Mouse (Mus musculus): Measurements from ENCODE around the gene Olfr1317. TPM values are rescaled to one million over a fixed set of nuclear protein-coding genes. Genes with fewer than 3 reads are reported as not detected.

Olfr1317 gene
- total RNA-seq (2014; rRNA removed) (not detected in 2 replicates), polyA plus RNA-seq (2012; rRNA removed) (not detected in 2 replicates)

GRCm38 (mm10) chr2:112140029-112140428 lies at the start of gene Olfr1317:
TSS of gene Olfr1317 (plus strand) at chr2:112140329.
- no peak within 1 kb of the TSS for H3K4me3 ChIP-seq (ENCODE audit: insufficient read depth, low read depth, low read length)
- no peaks in the 10 kb centered on the region for H3K79me2 ChIP-seq (ENCODE audit: control insufficient read depth, insufficient read depth, low read length)
- no peak for TF ChIP-seq POLR2A (IDR thresholded peaks at IDR 0.05; ENCODE audit: extremely low read depth, insufficient read depth, low read length)
- 69% methylated on average over 2 of the region's 2 CpGs for WGBS
- H3K36me3 ChIP-seq (ENCODE audit: control insufficient read depth, insufficient read depth, low read length): no peaks in the 10 kb centered on the region
- H3K9ac ChIP-seq (ENCODE audit: low read depth, low read length): no peak within 1 kb of the TSS
- no peaks in the 10 kb centered on the region for H3K4me1 ChIP-seq (ENCODE audit: control insufficient read depth, insufficient read depth, low read length)
- DNase-seq (ENCODE audit: extremely low read depth, low read depth, low spot score): no peak
- H3K27ac ChIP-seq (replicated peaks; ENCODE audit: insufficient read depth, low read depth, low read length): no peak within 1 kb of the TSS
- H3K27me3 ChIP-seq (ENCODE audit: control insufficient read depth, insufficient read depth, low read length): no peaks in the 10 kb centered on the region

DNA sequence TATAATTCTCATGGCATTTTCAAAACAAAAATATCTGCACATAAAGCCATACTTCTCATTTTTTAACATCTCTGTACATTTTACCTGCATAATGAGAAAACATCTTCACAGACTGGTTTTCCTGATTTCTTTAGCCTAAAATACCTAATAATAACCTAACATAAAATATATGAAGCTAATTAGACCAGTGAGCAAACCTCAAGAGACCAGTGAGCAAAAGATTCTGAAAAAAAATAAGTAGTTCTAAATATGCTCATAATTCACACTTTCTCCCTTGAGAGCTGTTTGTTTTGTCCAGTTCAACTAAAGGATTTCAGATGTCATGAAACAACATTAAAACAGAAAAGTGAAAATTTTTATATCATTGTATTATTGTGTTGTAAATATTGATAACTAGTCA lies 43.4 kb upstream of the Olfr1317 start, which contains the start of gene Olfr1314:
Olfr1314 (minus strand) TSS at position 101 of the 400 bp plus-strand sequence.
- H3K9ac ChIP-seq (ENCODE audit: low read depth, low read length): no peak within 1 kb of the TSS
- H3K79me2 ChIP-seq (ENCODE audit: control insufficient read depth, insufficient read depth, low read length): no peaks in the 10 kb centered on the region
- H3K36me3 ChIP-seq (ENCODE audit: control insufficient read depth, insufficient read depth, low read length): no peaks in the 10 kb centered on the region
- H3K4me1 ChIP-seq (ENCODE audit: control insufficient read depth, insufficient read depth, low read length): no peaks in the 10 kb centered on the region
- no peak within 1 kb of the TSS for H3K4me3 ChIP-seq (ENCODE audit: insufficient read depth, low read depth, low read length)
- no peaks in the 10 kb centered on the region for H3K27me3 ChIP-seq (ENCODE audit: control insufficient read depth, insufficient read depth, low read length)
- DNase-seq (ENCODE audit: extremely low read depth, low read depth, low spot score): no peak
- TF ChIP-seq CTCF (IDR thresholded peaks at IDR 0.05; ENCODE audit: low read depth, low read length) (no peak), POLR2A (IDR thresholded peaks at IDR 0.05; ENCODE audit: extremely low read depth, insufficient read depth, low read length) (no peak)
- no peak within 1 kb of the TSS for H3K27ac ChIP-seq (replicated peaks; ENCODE audit: insufficient read depth, low read depth, low read length)

DNA sequence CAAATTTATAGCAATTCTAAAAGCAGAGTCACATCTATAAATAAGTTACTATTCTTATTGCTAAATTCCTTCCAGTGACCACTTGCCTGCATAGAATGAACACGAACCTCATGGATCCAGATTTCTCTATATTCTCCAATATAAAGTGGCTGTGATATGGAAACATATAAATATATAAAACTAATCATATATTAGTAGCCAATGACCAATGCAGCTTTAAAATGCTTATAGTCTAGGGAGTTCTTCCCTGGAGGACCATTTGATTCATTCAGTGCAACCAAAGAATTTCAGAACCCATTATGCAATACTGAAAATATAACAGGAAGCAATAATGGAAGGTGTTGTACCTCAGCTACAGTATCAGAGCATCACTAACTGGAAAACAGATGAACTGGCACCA lies 24.8 kb upstream of the Olfr1317 start, which contains the start of gene Olfr1315-ps1:
Olfr1315-ps1 (minus strand) TSS at position 101 of the 400 bp plus-strand sequence.
- Histone ChIP-seq H3K27ac (replicated peaks; ENCODE audit: insufficient read depth, low read depth, low read length) (no peak within 1 kb of the TSS), H3K36me3 (ENCODE audit: control insufficient read depth, insufficient read depth, low read length) (no peaks in the 10 kb centered on the region), H3K4me3 (ENCODE audit: insufficient read depth, low read depth, low read length) (no peak within 1 kb of the TSS), H3K79me2 (ENCODE audit: control insufficient read depth, insufficient read depth, low read length) (no peaks in the 10 kb centered on the region), H3K4me1 (ENCODE audit: control insufficient read depth, insufficient read depth, low read length) (no peaks in the 10 kb centered on the region), H3K9ac (ENCODE audit: low read depth, low read length) (no peak within 1 kb of the TSS), H3K27me3 (ENCODE audit: control insufficient read depth, insufficient read depth, low read length) (no peaks in the 10 kb centered on the region)
- DNase-seq (ENCODE audit: extremely low read depth, low read depth, low spot score): no peak
- no peak for TF ChIP-seq CTCF (IDR thresholded peaks at IDR 0.05; ENCODE audit: low read depth, low read length)
- 58% methylated on average over 1 of the region's 1 CpGs for WGBS

DNA sequence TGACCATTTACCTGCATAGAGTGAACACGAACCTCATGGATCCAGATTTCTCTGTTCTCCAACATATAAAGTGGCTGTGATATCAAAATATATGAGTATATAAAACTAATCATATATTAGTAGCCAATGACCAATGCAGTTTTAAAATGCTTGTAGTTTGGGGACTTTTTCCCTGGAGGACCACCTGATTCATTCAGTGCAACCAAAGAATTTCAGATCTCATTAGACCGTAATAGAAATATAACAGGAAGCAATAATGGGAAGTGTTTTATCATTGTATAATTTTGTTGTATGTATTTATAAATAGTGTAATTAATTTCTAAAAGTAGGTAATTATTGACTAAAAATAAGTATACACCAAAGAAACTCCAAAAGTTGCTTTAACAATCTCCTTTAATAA lies 5.3 kb upstream of the Olfr1317 start, which contains the start of gene Olfr1316:
Olfr1316 (minus strand) TSS at position 101 of the 400 bp plus-strand sequence.
- no peaks in the 10 kb centered on the region for H3K4me1 ChIP-seq (ENCODE audit: control insufficient read depth, insufficient read depth, low read length)
- no peak within 1 kb of the TSS for H3K27ac ChIP-seq (replicated peaks; ENCODE audit: insufficient read depth, low read depth, low read length)
- no peak within 1 kb of the TSS for H3K4me3 ChIP-seq (ENCODE audit: insufficient read depth, low read depth, low read length)
- H3K36me3 ChIP-seq (ENCODE audit: control insufficient read depth, insufficient read depth, low read length): no peaks in the 10 kb centered on the region
- TF ChIP-seq CTCF (IDR thresholded peaks at IDR 0.05; ENCODE audit: low read depth, low read length) (no peak), POLR2A (IDR thresholded peaks at IDR 0.05; ENCODE audit: extremely low read depth, insufficient read depth, low read length) (no peak)
- DNase-seq (ENCODE audit: extremely low read depth, low read depth, low spot score): no peak
- no peaks in the 10 kb centered on the region for H3K79me2 ChIP-seq (ENCODE audit: control insufficient read depth, insufficient read depth, low read length)
- no peak within 1 kb of the TSS for H3K9ac ChIP-seq (ENCODE audit: low read depth, low read length)
- 84% methylated on average over 2 of the region's 2 CpGs for WGBS
- H3K27me3 ChIP-seq (ENCODE audit: control insufficient read depth, insufficient read depth, low read length): no peaks in the 10 kb centered on the region

DNA sequence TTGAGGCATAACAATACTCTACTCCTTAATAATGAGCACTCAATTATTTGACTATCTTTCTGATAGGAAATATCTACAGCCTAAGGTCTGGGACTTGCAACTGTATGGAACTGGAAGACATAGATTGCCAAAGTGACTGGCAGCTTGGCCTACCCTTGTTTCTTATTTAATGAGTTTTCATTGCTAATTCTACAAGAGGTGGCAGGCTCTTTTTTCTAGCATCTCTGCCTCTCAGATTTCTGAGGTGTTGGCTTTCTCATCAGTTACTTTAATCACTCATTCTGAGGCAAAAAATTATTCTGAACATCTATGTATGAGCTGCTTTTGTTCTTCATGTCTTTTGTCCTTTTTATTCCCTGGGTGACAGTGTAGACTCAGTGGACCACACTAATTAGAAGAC lies 13.8 kb downstream of the Olfr1317 start, which contains the start of gene Olfr1318:
Olfr1318 (plus strand) TSS at position 301 of the 400 bp plus-strand sequence.
- DNase-seq (ENCODE audit: extremely low read depth, low read depth, low spot score): no peak
- no peaks in the 10 kb centered on the region for H3K36me3 ChIP-seq (ENCODE audit: control insufficient read depth, insufficient read depth, low read length)

More for the DNA sequence above, 13.8 kb downstream of the Olfr1317 start, which contains the start of gene Olfr1318:
- H3K9ac ChIP-seq (ENCODE audit: low read depth, low read length): no peak within 1 kb of the TSS
- H3K27me3 ChIP-seq (ENCODE audit: control insufficient read depth, insufficient read depth, low read length): no peaks in the 10 kb centered on the region
- H3K4me3 ChIP-seq (ENCODE audit: insufficient read depth, low read depth, low read length): no peak within 1 kb of the TSS
- TF ChIP-seq CTCF (IDR thresholded peaks at IDR 0.05; ENCODE audit: low read depth, low read length): no peak
- TF ChIP-seq POLR2A (IDR thresholded peaks at IDR 0.05; ENCODE audit: extremely low read depth, insufficient read depth, low read length): no peak
- no peak within 1 kb of the TSS for H3K27ac ChIP-seq (replicated peaks; ENCODE audit: insufficient read depth, low read depth, low read length)
- H3K4me1 ChIP-seq (ENCODE audit: control insufficient read depth, insufficient read depth, low read length): no peaks in the 10 kb centered on the region
- H3K79me2 ChIP-seq (ENCODE audit: control insufficient read depth, insufficient read depth, low read length): no peaks in the 10 kb centered on the region

Other genes starting within 250 kb of the Olfr1317 start
- gene Olfr1306, start 224.1 kb upstream of the Olfr1317 start, total RNA-seq (2014; rRNA removed): not detected in 2 replicates
- not detected in 2 replicates for gene Olfr1306, start 224.1 kb upstream of the Olfr1317 start, polyA plus RNA-seq (2012; rRNA removed)
- gene Olfr1307, start 190.9 kb upstream of the Olfr1317 start, total RNA-seq (2014; rRNA removed): not detected in 2 replicates
- not detected in 2 replicates for gene Olfr1307, start 190.9 kb upstream of the Olfr1317 start, polyA plus RNA-seq (2012; rRNA removed)
- not detected in 2 replicates for gene Olfr1308, start 175.4 kb upstream of the Olfr1317 start, total RNA-seq (2014; rRNA removed)
- gene Olfr1308, start 175.4 kb upstream of the Olfr1317 start, polyA plus RNA-seq (2012; rRNA removed): not detected in 2 replicates
- not detected in 2 replicates for gene Olfr1309, start 150.0 kb upstream of the Olfr1317 start, total RNA-seq (2014; rRNA removed)
- not detected in 2 replicates for gene Olfr1309, start 150.0 kb upstream of the Olfr1317 start, polyA plus RNA-seq (2012; rRNA removed)
- gene Olfr1310, start 127.6 kb upstream of the Olfr1317 start, total RNA-seq (2014; rRNA removed): not detected in 2 replicates
- gene Olfr1310, start 127.6 kb upstream of the Olfr1317 start, polyA plus RNA-seq (2012; rRNA removed): not detected in 2 replicates
- not detected in 2 replicates for gene Olfr1311, start 115.9 kb upstream of the Olfr1317 start, total RNA-seq (2014; rRNA removed)
- gene Olfr1311, start 115.9 kb upstream of the Olfr1317 start, polyA plus RNA-seq (2012; rRNA removed): not detected in 2 replicates
- not detected in 2 replicates for gene Olfr1312, start 90.1 kb upstream of the Olfr1317 start, total RNA-seq (2014; rRNA removed)
- not detected in 2 replicates for gene Olfr1312, start 90.1 kb upstream of the Olfr1317 start, polyA plus RNA-seq (2012; rRNA removed)
- not detected in 2 replicates for gene Olfr1313, start 62.5 kb upstream of the Olfr1317 start, total RNA-seq (2014; rRNA removed)
- not detected in 2 replicates for gene Olfr1313, start 62.5 kb upstream of the Olfr1317 start, polyA plus RNA-seq (2012; rRNA removed)
- gene Olfr1314, start 43.5 kb upstream of the Olfr1317 start, total RNA-seq (2014; rRNA removed): not detected in 2 replicates
- not detected in 2 replicates for gene Olfr1314, start 43.5 kb upstream of the Olfr1317 start, polyA plus RNA-seq (2012; rRNA removed)
- gene Olfr1315-ps1, start 24.9 kb upstream of the Olfr1317 start, total RNA-seq (2014; rRNA removed): not detected in 2 replicates
- not detected in 2 replicates for gene Olfr1315-ps1, start 24.9 kb upstream of the Olfr1317 start, polyA plus RNA-seq (2012; rRNA removed)
- not detected in 2 replicates for gene Olfr1316, start 5.4 kb upstream of the Olfr1317 start, total RNA-seq (2014; rRNA removed)
- gene Olfr1316, start 5.4 kb upstream of the Olfr1317 start, polyA plus RNA-seq (2012; rRNA removed): not detected in 2 replicates
- not detected in 2 replicates for gene Olfr1318, start 13.9 kb downstream of the Olfr1317 start, total RNA-seq (2014; rRNA removed)
- gene Olfr1318, start 13.9 kb downstream of the Olfr1317 start, polyA plus RNA-seq (2012; rRNA removed): not detected in 2 replicates
- gene Lpcat4, start 99.1 kb downstream of the Olfr1317 start, total RNA-seq (2014; rRNA removed): 0.09 and 0.67 TPM in 2 replicates
- 2.2 and 2.4 TPM in 2 replicates for gene Lpcat4, start 99.1 kb downstream of the Olfr1317 start, polyA plus RNA-seq (2012; rRNA removed)
- gene Nutm1, start 119.0 kb downstream of the Olfr1317 start, total RNA-seq (2014; rRNA removed): not detected in 2 replicates
- not detected in 2 replicates for gene Nutm1, start 119.0 kb downstream of the Olfr1317 start, polyA plus RNA-seq (2012; rRNA removed)
- gene Nop10, start 121.6 kb downstream of the Olfr1317 start, total RNA-seq (2014; rRNA removed): 71.2 and 82.6 TPM in 2 replicates
- 61.7 and 67.8 TPM in 2 replicates for gene Nop10, start 121.6 kb downstream of the Olfr1317 start, polyA plus RNA-seq (2012; rRNA removed)
- gene Slc12a6, start 125.5 kb downstream of the Olfr1317 start, total RNA-seq (2014; rRNA removed): 12.9 and 14.8 TPM in 2 replicates
- gene Slc12a6, start 125.5 kb downstream of the Olfr1317 start, polyA plus RNA-seq (2012; rRNA removed): 4.0 and 5.2 TPM in 2 replicates
- gene Gm21985, start 126.0 kb downstream of the Olfr1317 start, total RNA-seq (2014; rRNA removed): not detected in 2 replicates
- not detected in 2 replicates for gene Gm21985, start 126.0 kb downstream of the Olfr1317 start, polyA plus RNA-seq (2012; rRNA removed)
- 60.2 and 65.5 TPM in 2 replicates for gene Emc4, start 227.7 kb downstream of the Olfr1317 start, total RNA-seq (2014; rRNA removed)
- 78.6 and 88.5 TPM in 2 replicates for gene Emc4, start 227.7 kb downstream of the Olfr1317 start, polyA plus RNA-seq (2012; rRNA removed)
- 3.6 and 4.2 TPM in 2 replicates for gene Katnbl1, start 238.9 kb downstream of the Olfr1317 start, total RNA-seq (2014; rRNA removed)
- gene Katnbl1, start 238.9 kb downstream of the Olfr1317 start, polyA plus RNA-seq (2012; rRNA removed): 0.60 and 0.93 TPM in 2 replicates

Measured in liver, adult 2 months (tissue).